Mouse (Mus musculus) neural tube, embryonic 11.5 days (tissue): ENCODE results near the gene Evl. TPM values are rescaled to one million over a fixed set of nuclear protein-coding genes. Genes with fewer than 3 reads are reported as not detected.
"Not testable (repeated sequence)": the region's sequence is repeated elsewhere in the genome, so short reads cannot be mapped to it uniquely, and the experiment has no call there.

ENCODE experiments used
- ATAC-seq: fragments of 200-750 bp; cut with Nextera tagmentation; 2 replicates; pipeline ENCODE4 v1.8.0; 2017; ENCODE audit warnings: moderate number of reproducible peaks, mild to moderate bottlenecking, moderate TSS enrichment, moderate library complexity; ENCODE audit not compliant: insufficient read depth, low FRiP score, low TSS enrichment
- DNase-seq: peaks from one replicate; pipeline ENCODE4 v3.0.0-alpha.2; 2015; ENCODE audit warnings: low spot score
- H3K27ac ChIP-seq: fragments of 300-500 bp; sonication (generic); 2 replicates; pipeline ENCODE4 v1.5.1; 2014; ENCODE audit warnings: low read depth, mild to moderate bottlenecking, low read length
- H3K27me3 ChIP-seq: fragments of 300-500 bp; sonication (generic); 2 replicates; pipeline ENCODE4 v1.6.1; 2014; ENCODE audit warnings: mild to moderate bottlenecking, low read length, mixed read lengths; ENCODE audit not compliant: control insufficient read depth, insufficient read depth
- H3K36me3 ChIP-seq: fragments of 300-500 bp; sonication (generic); 2 replicates; pipeline ENCODE4 v1.6.1; 2014; ENCODE audit warnings: mild to moderate bottlenecking, low read length, moderate library complexity, mixed read lengths; ENCODE audit not compliant: control insufficient read depth, insufficient read depth
- H3K4me1 ChIP-seq: fragments of 300-500 bp; sonication (generic); 2 replicates; pipeline ENCODE4 v1.6.1; 2014; ENCODE audit warnings: low read length, mixed read lengths; ENCODE audit not compliant: control insufficient read depth, insufficient read depth
- H3K4me2 ChIP-seq: fragments of 300-500 bp; sonication (generic); 2 replicates; pipeline ENCODE4 v1.6.1; 2014; ENCODE audit warnings: low read depth, mild to moderate bottlenecking, moderate library complexity
- H3K4me3 ChIP-seq: fragments of 300-500 bp; sonication (generic); 2 replicates; pipeline ENCODE4 v1.5.1; 2014; ENCODE audit warnings: low read depth, low read length
- H3K9ac ChIP-seq: fragments of 300-500 bp; sonication (generic); 2 replicates; pipeline ENCODE4 v1.6.1; 2014; ENCODE audit warnings: mild to moderate bottlenecking, low read length
- H3K9me3 ChIP-seq: fragments of 300-500 bp; sonication (generic); 2 replicates; pipeline ENCODE4 v1.6.1; 2016; ENCODE audit warnings: low read length; ENCODE audit not compliant: control insufficient read depth
- WGBS: fragments of 180-500 bp; shearing (Covaris S2); extraction: QIAGEN DNeasy Blood & Tissue Kit; methylation state at CpG from one replicate; pipeline ENCODE4 v1.1.7; 2014; 5-methylcytosine and 5-hydroxymethylcytosine counted together
- polyA plus RNA-seq: library from polyadenylated mRNA; unstranded; fragments of >200 nt; fragmentation: Nextera tagmentation; extraction: Ambion mirVana; gene quantifications from 2 replicates; pipeline ENCODE4 v1.2.1, GENCODE M21; 2014

Gene Evl
- polyA plus RNA-seq, 1 experiment from 2014 or later: 123 TPM

GRCm38 (mm10) chr12:108705486-108705885 lies 151.0 kb downstream of the Evl start:
- H3K4me3 ChIP-seq: no peak overlapping the region
- WGBS: 87% methylated on average over 6 of the region's 6 CpGs
- no peaks in the 10 kb centered on the region for H3K9me3 ChIP-seq
- DNase-seq (no peak), ATAC-seq (no peak)
- H3K27me3 ChIP-seq: peaks cover 21% of the 10 kb centered on the region
- H3K9ac ChIP-seq: no peak overlapping the region
- no peaks in the 10 kb centered on the region for H3K36me3 ChIP-seq
- H3K4me1 ChIP-seq: no peaks in the 10 kb centered on the region
- H3K4me2 ChIP-seq: no peak overlapping the region
- no peak overlapping the region for H3K27ac ChIP-seq

GRCm38 (mm10) chr12:108706129-108706528 lies 151.6 kb downstream of the Evl start:
- Histone ChIP-seq H3K9ac (no peak overlapping the region), H3K36me3 (no peaks in the 10 kb centered on the region), H3K27me3 (peaks cover 17% of the 10 kb centered on the region), H3K9me3 (no peaks in the 10 kb centered on the region), H3K4me3 (no peak overlapping the region), H3K27ac (no peak overlapping the region), H3K4me2 (no peak overlapping the region), H3K4me1 (no peaks in the 10 kb centered on the region)
- DNase-seq: no peak
- 55% methylated on average over 7 of the region's 7 CpGs for WGBS
- no peak for ATAC-seq

DNA sequence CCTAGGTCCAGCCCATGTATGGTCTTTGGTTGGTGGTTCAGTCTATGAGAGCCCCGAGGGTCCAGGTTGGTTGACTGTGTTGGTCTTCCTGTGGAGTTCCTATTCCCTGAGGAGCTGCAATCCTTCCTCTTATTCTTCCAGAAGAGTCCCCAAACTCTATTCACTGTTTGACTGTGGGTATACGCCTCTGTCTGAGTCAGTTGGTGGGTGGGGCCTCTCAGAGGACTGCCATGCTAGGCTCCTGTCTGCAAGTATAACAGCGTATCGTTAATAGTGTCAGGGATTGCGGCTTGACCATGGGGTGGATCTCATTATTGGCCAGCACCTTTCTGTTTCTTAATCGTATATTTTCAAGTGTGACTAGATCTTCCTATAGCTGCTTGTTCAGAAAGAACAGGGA lies 154.9 kb downstream of the Evl start:
- Histone ChIP-seq H3K36me3 (no peaks in the 10 kb centered on the region), H3K27ac (no peak overlapping the region), H3K4me1 (no peaks in the 10 kb centered on the region), H3K27me3 (no peaks in the 10 kb centered on the region), H3K4me2 (no peak overlapping the region), H3K9ac (no peak overlapping the region), H3K9me3 (no peaks in the 10 kb centered on the region), H3K4me3 (no peak overlapping the region)
- DNase-seq (no peak), ATAC-seq (no peak)
- 88% methylated on average over 6 of the region's 6 CpGs for WGBS

DNA sequence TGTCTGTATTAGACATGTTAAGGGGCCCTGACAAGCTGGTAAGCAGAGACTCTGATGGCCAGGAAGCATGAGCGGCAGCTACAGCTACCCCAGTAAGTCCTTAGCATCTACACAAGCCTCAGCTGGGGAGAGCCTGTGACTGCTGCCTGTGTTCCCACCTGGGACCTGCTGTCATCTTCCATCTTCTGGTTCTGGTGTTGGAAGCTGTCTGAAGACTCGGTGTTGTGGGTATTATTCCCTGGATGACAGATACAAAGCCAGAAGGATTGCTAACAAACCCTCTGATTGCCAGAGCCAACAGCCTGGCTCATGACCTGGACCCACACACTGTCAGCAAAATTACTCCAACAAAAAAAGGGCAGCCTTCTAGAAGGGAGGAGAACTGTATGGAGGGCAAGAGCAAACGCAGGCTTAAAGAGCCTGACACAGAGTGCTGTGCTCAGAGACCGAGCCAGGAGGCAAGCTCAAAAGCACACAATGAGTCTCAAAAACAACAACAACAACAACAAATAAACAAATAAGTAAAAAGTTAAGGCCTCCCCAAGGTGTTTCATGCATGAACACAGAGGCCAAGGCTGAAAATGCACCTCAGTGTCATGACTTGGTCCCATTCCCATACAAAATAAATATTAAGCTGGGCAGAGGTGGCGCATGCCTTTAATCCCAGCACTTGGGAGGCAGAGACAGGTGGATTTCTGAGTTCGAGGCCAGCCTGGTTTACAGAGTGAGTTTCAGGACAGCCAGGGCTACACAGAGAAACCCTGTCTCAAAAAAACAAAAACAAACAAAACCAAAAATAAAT lies 155.6 kb downstream of the Evl start:
- H3K27me3 ChIP-seq: no peaks in the 10 kb centered on the region
- H3K9me3 ChIP-seq: no peaks in the 10 kb centered on the region
- 89% methylated on average over 6 of the region's 6 CpGs for WGBS
- no peak overlapping the region for H3K4me3 ChIP-seq
- no peak overlapping the region for H3K4me2 ChIP-seq
- ATAC-seq (no peak), DNase-seq (no peak)
- H3K9ac ChIP-seq: no peak overlapping the region
- H3K4me1 ChIP-seq: no peaks in the 10 kb centered on the region
- H3K27ac ChIP-seq: no peak overlapping the region
- no peaks in the 10 kb centered on the region for H3K36me3 ChIP-seq

DNA sequence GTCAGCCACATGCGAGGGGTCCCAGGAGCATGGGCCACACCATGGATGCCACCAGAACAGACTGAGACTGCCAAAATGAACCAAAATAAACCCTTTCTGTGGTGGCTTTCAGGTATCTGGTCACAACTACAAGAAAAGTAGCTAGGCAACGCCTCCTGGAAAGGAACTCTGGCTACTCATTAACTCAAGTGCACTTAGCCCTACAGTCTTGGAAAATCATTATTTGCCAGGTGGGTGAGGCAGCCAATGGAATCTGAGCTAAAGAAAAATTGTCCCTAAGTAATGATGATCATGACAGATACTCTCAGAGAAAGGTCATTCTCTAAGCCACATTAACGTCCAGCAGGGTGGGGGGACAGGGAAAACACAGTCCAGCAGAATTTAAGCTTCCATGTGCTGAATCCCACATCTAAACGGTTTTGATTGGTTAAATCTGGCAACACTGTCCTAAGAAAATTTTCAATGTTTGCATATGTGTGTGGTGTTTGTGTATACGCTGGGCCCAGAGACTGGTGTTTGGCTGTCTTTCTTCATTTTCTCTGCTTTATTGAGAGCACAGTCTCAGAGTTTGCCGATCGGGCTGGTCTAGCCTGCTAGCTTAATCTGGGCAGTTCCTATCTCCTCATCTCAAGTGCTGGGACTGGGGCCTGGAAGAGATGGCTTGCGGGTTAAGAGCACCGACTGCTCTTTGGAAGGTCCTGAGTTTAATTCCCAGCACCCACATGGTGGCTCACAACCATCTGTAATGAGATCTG lies 156.5 kb downstream of the Evl start:
- DNase-seq (no peak), ATAC-seq (no peak)
- H3K27ac ChIP-seq: no peak overlapping the region
- no peak overlapping the region for H3K9ac ChIP-seq
- no peak overlapping the region for H3K4me2 ChIP-seq
- WGBS: 81% methylated on average over 9 of the region's 9 CpGs
- no peaks in the 10 kb centered on the region for H3K36me3 ChIP-seq
- H3K4me3 ChIP-seq: no peak overlapping the region
- H3K9me3 ChIP-seq: no peaks in the 10 kb centered on the region
- no peaks in the 10 kb centered on the region for H3K27me3 ChIP-seq
- no peaks in the 10 kb centered on the region for H3K4me1 ChIP-seq

DNA sequence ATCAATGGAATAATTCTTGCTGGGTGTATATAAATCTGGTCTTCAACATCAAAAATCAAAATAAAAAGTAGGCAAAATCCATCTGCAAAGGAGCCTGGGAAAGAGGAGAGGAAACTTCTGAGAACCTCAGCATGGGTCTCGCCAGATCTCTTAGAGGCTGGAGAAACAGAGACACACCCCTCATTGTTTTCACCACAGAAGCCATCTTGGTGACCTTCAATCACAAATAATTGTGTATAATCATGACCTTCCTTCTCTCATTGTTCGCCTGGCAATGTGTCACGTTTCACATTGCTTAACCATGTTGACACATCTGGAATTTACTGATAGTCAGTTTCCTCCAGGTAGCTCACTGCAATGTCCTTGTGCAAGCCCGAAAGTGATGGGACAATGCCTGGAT lies 158.0 kb downstream of the Evl start:
- H3K4me2 ChIP-seq: no peak overlapping the region
- no peak overlapping the region for H3K9ac ChIP-seq
- ATAC-seq: no peak
- H3K36me3 ChIP-seq: no peaks in the 10 kb centered on the region
- H3K9me3 ChIP-seq: no peaks in the 10 kb centered on the region
- H3K4me1 ChIP-seq: no peaks in the 10 kb centered on the region
- H3K27me3 ChIP-seq: no peaks in the 10 kb centered on the region
- DNase-seq: no peak
- no peak overlapping the region for H3K27ac ChIP-seq
- WGBS: 88% methylated on average over 4 of the region's 4 CpGs
- H3K4me3 ChIP-seq: no peak overlapping the region

DNA sequence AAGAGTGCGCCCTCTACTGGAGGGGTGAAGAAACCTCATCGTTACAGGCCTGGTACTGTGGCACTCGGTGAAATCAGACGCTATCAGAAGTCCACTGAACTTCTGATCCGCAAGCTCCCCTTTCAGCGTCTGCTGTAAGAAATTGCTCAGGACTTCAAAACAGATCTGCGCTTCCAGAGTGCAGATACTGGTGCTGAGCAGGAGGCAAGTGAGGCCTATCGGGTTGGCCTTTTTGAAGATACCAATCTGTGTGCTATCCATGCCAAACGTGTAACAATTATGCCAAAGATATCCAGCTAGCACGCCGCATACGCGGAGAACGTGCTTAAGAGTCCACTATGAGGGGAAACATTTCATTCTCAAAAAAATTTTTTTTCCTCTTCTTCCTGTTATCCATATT lies 159.5 kb downstream of the Evl start:
- H3K4me1 ChIP-seq, H3K9me3 ChIP-seq, DNase-seq, H3K36me3 ChIP-seq, H3K9ac ChIP-seq, H3K4me2 ChIP-seq, H3K27ac ChIP-seq, ATAC-seq, H3K4me3 ChIP-seq, H3K27me3 ChIP-seq: not testable (repeated sequence)
- WGBS: 95% methylated on average over 14 of the region's 14 CpGs

GRCm38 (mm10) chr12:108715854-108716253 lies 161.3 kb downstream of the Evl start:
- H3K4me2 ChIP-seq: no peak overlapping the region
- ATAC-seq: no peak
- WGBS: 82% methylated on average over 5 of the region's 5 CpGs

GRCm38 (mm10) chr12:108718485-108718884 lies 164.0 kb downstream of the Evl start:
- ATAC-seq (no peak), DNase-seq (no peak)
- no peaks in the 10 kb centered on the region for H3K27me3 ChIP-seq
- 85% methylated on average over 3 of the region's 3 CpGs for WGBS
- H3K4me1 ChIP-seq: no peaks in the 10 kb centered on the region
- H3K4me3 ChIP-seq: no peak overlapping the region
- no peak overlapping the region for H3K4me2 ChIP-seq
- no peak overlapping the region for H3K27ac ChIP-seq
- no peak overlapping the region for H3K9ac ChIP-seq
- H3K36me3 ChIP-seq: no peaks in the 10 kb centered on the region
- no peaks in the 10 kb centered on the region for H3K9me3 ChIP-seq

More at GRCm38 (mm10) chr12:108715854-108716253, 161.3 kb downstream of the Evl start:
- DNase-seq: no peak
- no peak overlapping the region for H3K27ac ChIP-seq
- H3K36me3 ChIP-seq: no peaks in the 10 kb centered on the region
- no peaks in the 10 kb centered on the region for H3K4me1 ChIP-seq
- H3K9me3 ChIP-seq: no peaks in the 10 kb centered on the region
- no peak overlapping the region for H3K9ac ChIP-seq
- no peaks in the 10 kb centered on the region for H3K27me3 ChIP-seq
- H3K4me3 ChIP-seq: no peak overlapping the region
